Mouse (Mus musculus) mature B cell (primary cell): ENCODE measurements around the gene Il31.

ENCODE experiments used
- in situ Hi-C: fragments of 300-500 bp; cut with MboI; formaldehyde crosslinking; loops from 2 replicates; pipeline ENCODE4 v1.14.3; 2019

Il31 gene

DNA sequence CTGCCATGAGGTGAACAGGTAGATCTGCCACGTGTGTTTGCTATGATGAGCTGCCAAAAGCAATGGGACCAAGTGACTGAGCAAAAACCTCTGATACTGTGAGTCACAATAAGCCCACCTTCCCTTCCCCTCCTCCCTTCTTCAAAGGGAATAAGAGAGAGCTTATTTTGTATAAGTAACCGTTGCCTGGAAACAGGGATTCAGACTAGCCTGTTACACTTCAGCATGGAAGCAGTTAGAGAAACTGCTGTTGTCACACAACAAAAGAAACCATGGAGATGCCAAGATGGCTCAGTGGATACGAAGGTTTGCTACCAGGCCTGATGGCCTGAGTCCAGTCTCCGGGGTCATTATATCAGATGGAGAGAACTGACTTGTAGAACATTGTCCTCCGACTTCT lies 15.5 kb downstream of the Il31 start:
- in situ Hi-C loops, result no loop called here

GRCm38 (mm10) chr5:123470784-123471400 lies 18.4 kb downstream of the Il31 start:
- in situ Hi-C loops, result no loop called here

GRCm38 (mm10) chr5:123464638-123465037 lies 24.7 kb downstream of the Il31 start:
- in situ Hi-C loops, result no loop called here

DNA sequence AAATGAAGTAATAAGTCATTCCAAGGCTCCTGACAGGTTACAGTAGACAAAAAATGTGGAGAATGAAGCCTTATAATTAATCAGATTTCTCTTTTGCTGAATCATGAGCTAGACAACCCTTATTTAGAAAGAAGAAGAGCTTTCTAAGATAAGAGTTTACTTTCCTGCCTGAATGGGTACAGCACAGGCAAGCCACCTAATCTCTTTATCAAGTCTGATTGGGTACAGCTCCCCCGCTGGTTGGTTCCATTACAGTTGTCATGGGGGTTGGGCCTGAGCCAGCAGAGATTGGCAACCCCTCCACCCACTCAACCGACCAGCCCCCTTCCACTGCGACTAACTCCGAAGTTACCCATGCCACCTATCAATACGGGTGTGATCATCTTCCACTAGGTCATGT lies 27.9 kb downstream of the Il31 start:
- in situ Hi-C loops, result no loop called here

- in situ Hi-C loops, result no loop called here
Observed at GRCm38 (mm10) chr5:123451886-123452285, 37.4 kb downstream of the Il31 start.

GRCm38 (mm10) chr5:123444849-123445334 lies 44.4 kb downstream of the Il31 start:
- in situ Hi-C loops, result no loop called here

DNA sequence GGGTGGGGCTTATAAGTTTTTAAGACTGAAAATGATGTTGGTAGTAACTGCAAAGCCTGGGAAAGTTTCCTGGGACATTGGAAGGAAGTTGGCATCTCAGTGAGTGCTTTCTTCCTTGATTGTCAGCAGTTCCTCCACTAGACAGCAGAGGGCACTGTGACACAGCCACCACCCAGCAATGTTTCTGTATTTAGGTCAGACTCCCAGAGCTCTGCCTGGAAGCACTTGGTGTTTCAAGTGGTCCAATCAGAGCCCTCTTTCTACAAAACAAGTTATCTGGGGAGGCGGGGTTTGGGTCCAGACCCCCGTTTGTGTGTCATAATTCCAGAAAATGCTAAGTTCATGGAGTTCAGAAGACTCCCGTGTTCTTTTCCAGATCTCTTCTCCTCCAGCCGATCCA lies 45.2 kb downstream of the Il31 start:
- in situ Hi-C loops, result no loop called here

- in situ Hi-C loops, result no loop called here
Observed at GRCm38 (mm10) chr5:123442283-123442682, 47.0 kb downstream of the Il31 start.

- in situ Hi-C loops, result no loop called here
Observed at GRCm38 (mm10) chr5:123440664-123441063, 48.6 kb downstream of the Il31 start.

DNA sequence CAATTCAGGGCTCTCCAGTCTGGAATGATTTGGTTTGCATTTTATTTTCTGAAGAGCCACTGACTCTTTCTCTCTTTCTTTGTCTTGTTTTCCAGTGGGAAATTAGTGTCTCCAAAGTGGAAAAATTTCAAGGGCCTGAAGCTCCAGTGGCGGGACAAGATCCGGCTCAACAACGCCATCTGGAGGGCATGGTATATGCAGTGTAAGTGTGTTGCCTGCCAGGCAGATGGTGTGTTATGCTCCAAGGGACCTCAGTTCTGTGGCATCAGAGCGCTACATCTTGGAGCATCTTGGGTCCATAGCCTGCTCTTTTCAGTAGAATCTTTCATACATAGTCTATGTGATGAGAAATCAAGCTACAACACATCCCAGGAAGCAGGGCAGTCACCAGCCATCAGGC lies 49.3 kb downstream of the Il31 start:
- in situ Hi-C loops, result loop anchor here (10.0 kb wide), 1 partner anchor 55 kb away; no protein-coding TSS in a partner anchor

DNA sequence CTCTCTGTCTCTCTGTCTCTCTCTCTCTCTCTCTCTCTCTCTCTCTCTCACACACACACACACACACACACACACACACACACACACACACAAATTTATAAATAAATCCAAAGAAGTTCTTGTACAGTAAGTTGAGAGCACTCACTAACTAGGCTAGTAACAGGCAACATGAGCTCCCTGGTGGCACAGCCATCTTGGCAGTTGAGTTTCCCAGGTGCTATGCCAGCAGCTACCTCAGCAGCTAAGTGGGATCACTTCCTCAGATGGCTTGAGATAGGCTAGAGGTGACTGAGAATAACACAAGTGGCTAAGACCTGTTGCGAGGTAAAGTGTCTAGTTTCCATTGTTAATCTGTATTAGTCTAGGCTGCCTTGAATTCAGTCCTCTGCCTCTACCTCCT lies 50.0 kb downstream of the Il31 start:
- in situ Hi-C loops, result loop anchor here (10.0 kb wide), 1 partner anchor 55 kb away; no protein-coding TSS in a partner anchor

DNA sequence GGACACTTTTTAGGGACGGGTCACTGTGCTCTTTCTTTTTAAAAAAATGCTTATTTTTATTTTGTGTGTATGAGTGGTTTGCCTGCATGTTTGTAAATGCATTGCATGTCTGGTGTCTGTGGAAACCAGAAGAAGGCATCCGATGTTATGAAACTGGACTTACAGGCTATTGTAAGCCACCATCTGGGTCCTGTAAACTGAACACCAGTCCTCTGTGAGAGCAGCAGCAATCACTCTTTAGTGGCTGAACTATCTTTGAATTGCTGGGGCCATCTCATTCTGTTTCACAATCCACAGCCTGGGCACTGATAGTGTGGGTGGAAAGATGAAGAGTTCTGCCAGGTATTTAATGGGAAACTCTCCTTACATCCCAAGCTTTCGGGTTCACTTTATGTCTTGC lies 50.9 kb downstream of the Il31 start:
- in situ Hi-C loops, result loop anchor here (10.0 kb wide), 1 partner anchor 54 kb away; no protein-coding TSS in a partner anchor

- in situ Hi-C loops, result loop anchor here (10.0 kb wide), 1 partner anchor 52 kb away; no protein-coding TSS in a partner anchor
Observed at GRCm38 (mm10) chr5:123436780-123437175, 52.5 kb downstream of the Il31 start.

DNA sequence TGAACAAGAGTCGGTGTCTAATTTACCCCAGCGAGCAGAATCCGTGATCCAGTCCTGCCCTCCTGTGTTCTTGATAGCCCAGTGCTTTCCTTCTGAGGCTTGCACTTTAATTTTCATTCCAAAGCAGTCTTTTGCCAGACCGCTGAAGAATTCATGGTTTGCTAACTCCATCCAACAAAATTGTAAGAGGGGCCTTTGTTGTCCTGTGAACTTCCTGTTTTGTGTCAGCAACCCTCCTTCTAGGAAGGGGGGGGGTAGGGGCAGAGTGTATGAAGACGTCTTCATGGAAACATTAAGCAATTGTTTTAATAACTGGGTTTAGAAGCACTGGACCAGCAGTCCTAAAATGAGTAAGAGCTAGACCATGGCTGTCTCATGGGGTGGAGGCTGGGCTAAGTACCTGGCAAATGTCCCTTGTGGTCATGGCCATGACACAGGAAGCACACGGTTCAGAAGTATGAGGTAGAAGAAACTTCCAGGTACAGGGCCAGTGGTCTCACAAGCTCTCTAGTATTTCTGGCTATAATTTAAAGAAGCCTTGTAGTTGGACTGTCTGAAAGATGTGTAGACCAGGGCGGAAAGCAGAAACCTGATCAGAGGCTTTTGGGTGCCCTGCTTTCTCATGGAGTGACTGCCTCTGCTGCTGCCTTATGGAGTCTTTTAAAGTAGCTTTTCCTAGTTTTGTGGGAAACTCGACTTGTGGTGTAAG lies 53.1 kb downstream of the Il31 start:
- in situ Hi-C loops, result loop anchor here (10.0 kb wide), 1 partner anchor 51 kb away; no protein-coding TSS in a partner anchor

- in situ Hi-C loops, result loop anchor here (10.0 kb wide), 1 partner anchor 48 kb away; no protein-coding TSS in a partner anchor
Observed at GRCm38 (mm10) chr5:123432305-123432874, 56.9 kb downstream of the Il31 start.

DNA sequence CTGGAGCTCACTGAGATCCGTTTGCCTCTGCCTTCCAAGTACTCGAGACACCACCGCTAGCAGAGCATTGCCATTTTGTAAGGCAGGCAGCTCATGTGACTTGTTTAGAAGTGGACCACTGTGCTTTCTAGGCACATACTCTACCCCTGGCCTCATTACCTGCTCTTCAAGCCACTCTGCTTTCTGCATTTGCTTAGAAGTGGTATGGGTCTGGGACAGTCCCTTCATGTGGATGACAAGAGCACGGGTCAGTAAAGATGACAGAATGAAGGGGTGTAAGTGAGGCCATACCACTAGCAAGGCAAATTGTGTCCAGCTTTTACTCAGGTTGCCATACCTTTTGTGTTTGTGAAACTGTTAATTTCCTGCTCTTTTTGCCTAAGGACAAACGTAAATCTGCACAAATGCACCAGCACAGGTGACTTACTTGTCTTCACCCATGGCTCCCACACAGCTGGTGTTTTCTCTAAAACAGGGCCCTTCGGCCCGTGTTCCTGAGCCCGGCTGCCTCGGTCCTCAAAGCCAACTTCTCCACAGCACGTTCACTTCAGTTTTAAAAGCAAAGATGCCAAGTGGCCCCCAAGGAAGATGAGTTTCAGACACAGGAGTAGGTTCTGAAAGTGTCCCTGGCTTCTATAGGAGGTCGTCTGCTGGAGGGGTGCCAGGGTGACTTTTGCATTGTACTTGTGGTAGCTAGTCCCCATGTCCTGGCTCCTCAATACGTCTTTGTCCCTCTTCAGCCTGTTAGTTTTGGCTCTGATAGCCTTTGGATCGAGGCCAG lies 57.6 kb downstream of the Il31 start:
- in situ Hi-C loops, result loop anchor here (10.0 kb wide), 1 partner anchor 47 kb away; no protein-coding TSS in a partner anchor
